Mouse (Mus musculus) stomach, embryonic 16.5 days (tissue): Measurements from ENCODE around the gene Masp2. TPM values are rescaled to one million over a fixed set of nuclear protein-coding genes. Genes with fewer than 3 reads are reported as not detected.

Experiments
- ATAC-seq: fragments of 200-750 bp; cut with Nextera tagmentation; 2 replicates; pipeline ENCODE4 v1.8.0; 2017; ENCODE audit warnings: moderate number of reproducible peaks, moderate TSS enrichment; ENCODE audit not compliant: insufficient read depth, low FRiP score
- H3K27ac ChIP-seq: fragments of 300-500 bp; sonication (generic); 2 replicates; pipeline ENCODE4 v1.5.1; 2014; ENCODE audit warnings: low read length
- H3K27me3 ChIP-seq: fragments of 300-500 bp; sonication (generic); 2 replicates; pipeline ENCODE4 v1.6.1; 2014; ENCODE audit warnings: low read length, control low read depth, mixed read lengths; ENCODE audit not compliant: control insufficient read depth, insufficient read depth
- H3K36me3 ChIP-seq: fragments of 300-500 bp; sonication (generic); 2 replicates; pipeline ENCODE4 v1.6.1; 2014; ENCODE audit warnings: low read length; ENCODE audit not compliant: control insufficient read depth, insufficient read depth
- H3K4me1 ChIP-seq: fragments of 300-500 bp; sonication (generic); 2 replicates; pipeline ENCODE4 v1.6.1; 2014; ENCODE audit warnings: low read length, control low read depth, mixed read lengths; ENCODE audit not compliant: control insufficient read depth, insufficient read depth
- H3K4me2 ChIP-seq: fragments of 300-500 bp; sonication (generic); 2 replicates; pipeline ENCODE4 v1.6.1; 2014; ENCODE audit warnings: low read depth, low read length, mixed read lengths
- H3K4me3 ChIP-seq: fragments of 300-500 bp; sonication (generic); replicated peaks from 2 replicates; pipeline ENCODE4 v1.5.1; 2014; ENCODE audit warnings: mild to moderate bottlenecking, low read length
- H3K9ac ChIP-seq: fragments of 300-500 bp; sonication (generic); 2 replicates; pipeline ENCODE4 v1.6.1; 2014; ENCODE audit warnings: low read length
- H3K9me3 ChIP-seq: fragments of 300-500 bp; sonication (generic); replicated peaks from 2 replicates; pipeline ENCODE4 v1.6.1; 2016; ENCODE audit warnings: low read length, control low read depth; ENCODE audit not compliant: control insufficient read depth
- WGBS: fragments of 180-500 bp; shearing (Covaris S2); extraction: QIAGEN DNeasy Blood & Tissue Kit; methylation state at CpG from one replicate; pipeline ENCODE4 v1.1.7; 2014; 5-methylcytosine and 5-hydroxymethylcytosine counted together
- polyA plus RNA-seq: library from polyadenylated mRNA; unstranded; fragments of >200 nt; fragmentation: Nextera tagmentation; extraction: Ambion mirVana; gene quantifications from 2 replicates; pipeline ENCODE4 v1.2.1, GENCODE M21; 2015

Masp2 gene
- polyA plus RNA-seq, result 1.4 and 1.8 TPM in 2 replicates

GRCm38 (mm10) chr4:148602357-148603120 lies at the start of gene Masp2:
Gene Masp2, plus strand, starts transcription at chr4:148602554.
- Histone ChIP-seq H3K4me2 (no peak within 1 kb of the TSS), H3K27me3 (no peaks in the 10 kb centered on the region), H3K9me3 (no peaks in the 10 kb centered on the region; the same call in 1 of the 2 replicates), H3K4me1 (no peaks in the 10 kb centered on the region), H3K4me3 (no peak within 1 kb of the TSS), H3K27ac (no peak within 1 kb of the TSS), H3K36me3 (peaks cover 10% of the 10 kb centered on the region; the same call in 1 of the 2 replicates), H3K9ac (no peak within 1 kb of the TSS)
- 83% methylated on average over 14 of the region's 14 CpGs for WGBS
- no peak for ATAC-seq

GRCm38 (mm10) chr4:148557766-148558165 lies 44.6 kb upstream of the Masp2 start:
- Histone ChIP-seq H3K4me1 (peaks cover 6% of the 10 kb centered on the region), H3K9ac (peak overlapping the region; percentile 87), H3K27me3 (no peaks in the 10 kb centered on the region), H3K27ac (peak overlapping the region; percentile 84), H3K9me3 (no peaks in the 10 kb centered on the region), H3K4me3 (peak overlapping the region; percentile 61), H3K4me2 (peak overlapping the region; percentile 76), H3K36me3 (peaks cover 13% of the 10 kb centered on the region; the same call in 1 of the 2 replicates)
- 29% methylated on average over 6 of the region's 6 CpGs for WGBS
- no peak for ATAC-seq

GRCm38 (mm10) chr4:148558297-148559000 lies 43.9 kb upstream of the Masp2 start, which contains the start of gene Exosc10:
Gene Exosc10, plus strand, starts transcription at chr4:148558429.
- peak within 1 kb of the TSS; percentile 87 for H3K9ac ChIP-seq
- peak; percentile 94 for ATAC-seq
- under 1% methylated on average over 63 of the region's 63 CpGs for WGBS

GRCm38 (mm10) chr4:148562676-148563075 lies 39.7 kb upstream of the Masp2 start:
- Histone ChIP-seq H3K27me3 (no peaks in the 10 kb centered on the region), H3K36me3 (peaks cover 31% of the 10 kb centered on the region), H3K9ac (no peak overlapping the region), H3K4me3 (no peak overlapping the region), H3K4me2 (no peak overlapping the region), H3K27ac (no peak overlapping the region), H3K9me3 (no peaks in the 10 kb centered on the region), H3K4me1 (peaks cover 6% of the 10 kb centered on the region)
- ATAC-seq, result no peak
- 90% methylated on average over 17 of the region's 17 CpGs for WGBS

More at GRCm38 (mm10) chr4:148558297-148559000, 43.9 kb upstream of the Masp2 start, which contains the start of gene Exosc10:
- peak within 1 kb of the TSS; percentile 84 for H3K27ac ChIP-seq
- peaks cover 10% of the 10 kb centered on the region; the same call in 1 of the 2 replicates for H3K36me3 ChIP-seq
- no peaks in the 10 kb centered on the region for H3K9me3 ChIP-seq
- H3K4me2 ChIP-seq, result peak within 1 kb of the TSS; percentile 76
- no peaks in the 10 kb centered on the region for H3K27me3 ChIP-seq
- H3K4me1 ChIP-seq, result peaks cover 6% of the 10 kb centered on the region
- H3K4me3 ChIP-seq, result peak within 1 kb of the TSS; percentile 61

GRCm38 (mm10) chr4:148563595-148563994 lies 38.8 kb upstream of the Masp2 start:
- peak; percentile 52; the same call in 1 of the 2 replicates for ATAC-seq
- H3K4me1 ChIP-seq, result peaks cover 6% of the 10 kb centered on the region
- WGBS, result 84% methylated on average over 12 of the region's 12 CpGs

GRCm38 (mm10) chr4:148570138-148570537 lies 32.2 kb upstream of the Masp2 start:
- Histone ChIP-seq H3K9ac (no peak overlapping the region), H3K4me3 (no peak overlapping the region), H3K27me3 (no peaks in the 10 kb centered on the region), H3K27ac (no peak overlapping the region), H3K9me3 (no peaks in the 10 kb centered on the region), H3K36me3 (peaks cover 65% of the 10 kb centered on the region), H3K4me1 (no peaks in the 10 kb centered on the region), H3K4me2 (no peak overlapping the region)
- WGBS, result 87% methylated on average over 10 of the region's 10 CpGs
- ATAC-seq, result no peak

More at GRCm38 (mm10) chr4:148563595-148563994, 38.8 kb upstream of the Masp2 start:
- Histone ChIP-seq H3K9ac (no peak overlapping the region), H3K27me3 (no peaks in the 10 kb centered on the region), H3K4me2 (no peak overlapping the region), H3K4me3 (no peak overlapping the region), H3K9me3 (no peaks in the 10 kb centered on the region), H3K36me3 (peaks cover 41% of the 10 kb centered on the region), H3K27ac (peak overlapping the region; percentile 55; the same call in 1 of the 2 replicates)

- no peak overlapping the region for H3K4me2 ChIP-seq
- WGBS, result 88% methylated on average over 9 of the region's 9 CpGs
Observed at GRCm38 (mm10) chr4:148570693-148571295, 31.6 kb upstream of the Masp2 start.

GRCm38 (mm10) chr4:148573222-148573621 lies 29.1 kb upstream of the Masp2 start:
- Histone ChIP-seq H3K4me1 (no peaks in the 10 kb centered on the region), H3K9ac (no peak overlapping the region), H3K27ac (no peak overlapping the region), H3K36me3 (peaks cover 61% of the 10 kb centered on the region), H3K4me2 (no peak overlapping the region), H3K4me3 (no peak overlapping the region), H3K9me3 (no peaks in the 10 kb centered on the region), H3K27me3 (no peaks in the 10 kb centered on the region)
- WGBS, result 86% methylated on average over 7 of the region's 7 CpGs
- no peak for ATAC-seq

More at GRCm38 (mm10) chr4:148570693-148571295, 31.6 kb upstream of the Masp2 start:
- ATAC-seq, result no peak
- Histone ChIP-seq H3K36me3 (peaks cover 64% of the 10 kb centered on the region), H3K27ac (no peak overlapping the region), H3K4me3 (no peak overlapping the region), H3K27me3 (no peaks in the 10 kb centered on the region), H3K9me3 (no peaks in the 10 kb centered on the region), H3K9ac (no peak overlapping the region), H3K4me1 (no peaks in the 10 kb centered on the region)
